Mouse (Mus musculus) stomach, postnatal 0 days (tissue): ENCODE data around the gene Gm21988. TPM values are rescaled to one million over a fixed set of nuclear protein-coding genes. Genes with fewer than 3 reads are reported as not detected.

Source experiments
- ATAC-seq: fragments of 200-750 bp; cut with Nextera tagmentation; 2 replicates; pipeline ENCODE4 v1.8.0; 2017; ENCODE audit not compliant: low FRiP score, low TSS enrichment
- DNase-seq: peaks from one replicate; pipeline ENCODE4 v3.0.0-alpha.2; 2016; ENCODE audit warnings: low spot score
- H3K27ac ChIP-seq: fragments of 300-500 bp; sonication (generic); replicated peaks from 2 replicates; pipeline ENCODE4 v1.5.1; 2014; ENCODE audit warnings: mild to moderate bottlenecking, control low read depth
- H3K27me3 ChIP-seq: fragments of 300-500 bp; sonication (generic); 2 replicates; pipeline ENCODE4 v1.6.1; 2014; ENCODE audit warnings: low read length; ENCODE audit not compliant: control insufficient read depth, insufficient read depth
- H3K36me3 ChIP-seq: fragments of 300-500 bp; sonication (generic); 2 replicates; pipeline ENCODE4 v1.6.1; 2014; ENCODE audit warnings: low read length, mixed read lengths; ENCODE audit not compliant: control insufficient read depth, insufficient read depth
- H3K4me1 ChIP-seq: fragments of 300-500 bp; sonication (generic); replicated peaks from 2 replicates; pipeline ENCODE4 v1.6.1; 2014; ENCODE audit warnings: antibody characterized with exemption; ENCODE audit not compliant: control insufficient read depth, insufficient read depth
- H3K4me2 ChIP-seq: fragments of 300-500 bp; sonication (generic); replicated peaks from 2 replicates; pipeline ENCODE4 v1.6.1; 2014; ENCODE audit warnings: low read depth, mild to moderate bottlenecking, control low read depth, moderate library complexity
- H3K4me3 ChIP-seq: fragments of 300-500 bp; sonication (generic); 2 replicates; pipeline ENCODE4 v1.5.1; 2014; ENCODE audit warnings: low read depth, low read length, control low read depth
- H3K9ac ChIP-seq: fragments of 300-500 bp; sonication (generic); 2 replicates; pipeline ENCODE4 v1.6.1; 2014; ENCODE audit warnings: mild to moderate bottlenecking, low read length, control low read depth, mixed read lengths
- H3K9me3 ChIP-seq: fragments of 300-500 bp; sonication (generic); 2 replicates; pipeline ENCODE4 v1.6.1; 2016; ENCODE audit warnings: low read length; ENCODE audit not compliant: control insufficient read depth
- CTCF ChIP-seq: IDR thresholded peaks from 2 replicates; pipeline ENCODE4 v1.5.1; 2016; ENCODE audit warnings: antibody characterized with exemption, low read depth, mild to moderate bottlenecking, moderate library complexity
- EP300 ChIP-seq: optimal IDR thresholded peaks from 2 replicates; pipeline ENCODE3; 2016; ENCODE audit warnings: antibody characterized with exemption
- WGBS: fragments of 180-500 bp; shearing (Covaris S2); extraction: QIAGEN DNeasy Blood & Tissue Kit; methylation state at CpG from one replicate; pipeline ENCODE4 v1.1.7; 2014; 5-methylcytosine and 5-hydroxymethylcytosine counted together
- polyA plus RNA-seq: library from polyadenylated mRNA; unstranded; fragments of >200 nt; fragmentation: Nextera tagmentation; extraction: Ambion mirVana; gene quantifications from 2 replicates; pipeline ENCODE4 v1.2.1, GENCODE M21; 2015

Gm21988 gene
- polyA plus RNA-seq, 1 experiment from 2014 or later, result 10.1 TPM

GRCm38 (mm10) chr11:70242591-70242990 is 3.0 kb upstream of the Gm21988 start:
- H3K4me3 ChIP-seq, result no peak overlapping the region
- 70% methylated on average over 11 of the region's 11 CpGs for WGBS
- H3K9ac ChIP-seq, result no peak overlapping the region
- ATAC-seq (no peak), DNase-seq (no peak)
- peaks cover 4% of the 10 kb centered on the region; the same call in 1 of the 2 replicates for H3K4me1 ChIP-seq
- no peaks in the 10 kb centered on the region for H3K9me3 ChIP-seq
- H3K27ac ChIP-seq, result no peak overlapping the region
- H3K4me2 ChIP-seq, result no peak overlapping the region
- H3K36me3 ChIP-seq, result no peaks in the 10 kb centered on the region
- no peaks in the 10 kb centered on the region for H3K27me3 ChIP-seq
- TF ChIP-seq CTCF (no peak), EP300 (no peak)

- DNase-seq, result no peak
Observed at GRCm38 (mm10) chr11:70238591-70239440, 814 bp downstream of the Gm21988 start.

GRCm38 (mm10) chr11:70237457-70238167 is 2.0 kb downstream of the Gm21988 start, which contains the start of gene 0610010K14Rik:
Gene 0610010K14Rik, minus strand, starts transcription at chr11:70237914.
- Histone ChIP-seq H3K27me3 (no peaks in the 10 kb centered on the region), H3K36me3 (no peaks in the 10 kb centered on the region), H3K9me3 (no peaks in the 10 kb centered on the region), H3K9ac (peak within 1 kb of the TSS; percentile 94), H3K4me3 (peak within 1 kb of the TSS; percentile 93), H3K4me2 (peak within 1 kb of the TSS; percentile 90), H3K4me1 (peaks cover 4% of the 10 kb centered on the region; the same call in 1 of the 2 replicates), H3K27ac (peak within 1 kb of the TSS; percentile 96)
- 1% methylated on average over 55 of the region's 70 CpGs for WGBS
- DNase-seq (peak; percentile 98), ATAC-seq (peak; percentile 94)
- TF ChIP-seq EP300, result no peak
- TF ChIP-seq CTCF, result peak; percentile 77

More at GRCm38 (mm10) chr11:70238591-70239440, 814 bp downstream of the Gm21988 start:
- TF ChIP-seq CTCF, result no peak
- no peak for TF ChIP-seq EP300
- Histone ChIP-seq H3K4me3 (peak overlapping the region; percentile 93), H3K27ac (peak overlapping the region; percentile 96), H3K4me1 (peaks cover 4% of the 10 kb centered on the region; the same call in 1 of the 2 replicates), H3K27me3 (no peaks in the 10 kb centered on the region), H3K9ac (peak overlapping the region; percentile 94), H3K36me3 (no peaks in the 10 kb centered on the region), H3K4me2 (peak overlapping the region; percentile 90), H3K9me3 (no peaks in the 10 kb centered on the region)
- 9% methylated on average over 23 of the region's 23 CpGs for WGBS
- ATAC-seq, result no peak

GRCm38 (mm10) chr11:70236717-70237116 is 2.9 kb downstream of the Gm21988 start:
- peak overlapping the region; percentile 90 for H3K4me2 ChIP-seq
- H3K9ac ChIP-seq, result peak overlapping the region; percentile 94
- no peaks in the 10 kb centered on the region for H3K9me3 ChIP-seq
- WGBS, result 36% methylated on average over 7 of the region's 7 CpGs
- H3K27ac ChIP-seq, result peak overlapping the region; percentile 96; the same call in 1 of the 2 replicates
- no peaks in the 10 kb centered on the region for H3K27me3 ChIP-seq
- DNase-seq (no peak), ATAC-seq (no peak)
- H3K4me3 ChIP-seq, result peak overlapping the region; percentile 93
- no peak for TF ChIP-seq EP300
- no peak for TF ChIP-seq CTCF
- peaks cover 4% of the 10 kb centered on the region; the same call in 1 of the 2 replicates for H3K4me1 ChIP-seq
- no peaks in the 10 kb centered on the region for H3K36me3 ChIP-seq

- TF ChIP-seq EP300 (no peak), CTCF (no peak)
- Histone ChIP-seq H3K36me3 (no peaks in the 10 kb centered on the region), H3K27ac (no peak overlapping the region), H3K4me1 (peaks cover 2% of the 10 kb centered on the region; the same call in 1 of the 2 replicates), H3K4me2 (no peak overlapping the region), H3K27me3 (no peaks in the 10 kb centered on the region), H3K4me3 (no peak overlapping the region), H3K9ac (no peak overlapping the region), H3K9me3 (no peaks in the 10 kb centered on the region)
- no peak for DNase-seq
- WGBS, result 87% methylated on average over 12 of the region's 12 CpGs
- no peak for ATAC-seq
Observed at GRCm38 (mm10) chr11:70235254-70235900, 4.3 kb downstream of the Gm21988 start.
